Mouse (Mus musculus): Measurements from ENCODE around the gene Trim66. TPM values are rescaled to one million over a fixed set of nuclear protein-coding genes. Genes with fewer than 3 reads are reported as not detected.

The Trim66 gene
- total and polyA plus RNA-seq, 2 experiments from 2014 or later: 0.73 to 4.5 TPM

GRCm38 (mm10) chr7:109405491-109405890, 102.4 kb downstream of the Trim66 start:
- no peaks in the 10 kb centered on the region for H3K9me3 ChIP-seq (ENCODE audit: low read length)
- no peak for TF ChIP-seq CTCF (IDR thresholded peaks at IDR 0.05; ENCODE audit: low read depth)
- no peaks in the 10 kb centered on the region for H3K27me3 ChIP-seq (ENCODE audit: insufficient read depth, low read length)
- no peaks in the 10 kb centered on the region for H3K36me3 ChIP-seq (ENCODE audit: insufficient read depth, low read length)
- no peak overlapping the region for H3K27ac ChIP-seq
- no peak overlapping the region for H3K4me2 ChIP-seq (ENCODE audit: low read depth, low read length)
- DNase-seq (ENCODE audit: low spot score) (peak; percentile 40), ATAC-seq (no peak)
- no peak overlapping the region for H3K9ac ChIP-seq (replicated peaks; ENCODE audit: low read length)
- no peak overlapping the region for H3K4me3 ChIP-seq (ENCODE audit: low read length)
- no peaks in the 10 kb centered on the region for H3K4me1 ChIP-seq (ENCODE audit: insufficient read depth, low read length)
- WGBS: 45% methylated on average over 7 of the region's 7 CpGs

GRCm38 (mm10) chr7:109399299-109399698, 108.6 kb downstream of the Trim66 start:
- no peak overlapping the region for H3K4me3 ChIP-seq (ENCODE audit: low read length)
- no peak overlapping the region for H3K4me2 ChIP-seq (ENCODE audit: low read depth, low read length)
- H3K36me3 ChIP-seq (ENCODE audit: insufficient read depth, low read length): no peaks in the 10 kb centered on the region
- no peak for DNase-seq (ENCODE audit: low spot score)
- TF ChIP-seq CTCF (IDR thresholded peaks at IDR 0.05; ENCODE audit: low read depth): no peak
- no peak overlapping the region for H3K9ac ChIP-seq (replicated peaks; ENCODE audit: low read length)
- H3K27ac ChIP-seq: no peak overlapping the region
- WGBS: 64% methylated on average over 3 of the region's 3 CpGs
- H3K4me1 ChIP-seq (ENCODE audit: insufficient read depth, low read length): no peaks in the 10 kb centered on the region
- H3K27me3 ChIP-seq (ENCODE audit: insufficient read depth, low read length): no peaks in the 10 kb centered on the region
- ATAC-seq: no peak
- H3K9me3 ChIP-seq (ENCODE audit: low read length): no peaks in the 10 kb centered on the region

Small RNAs within 50 kb of the gene (microRNA-seq; reads per million reads assigned to microRNA genes)
- 0 reads per million in 2 experiments for gene Gm47284

Other genes with a start within 250 kb of the Trim66 start
- gene Stk33, start 69.1 kb downstream of the Trim66 start, total RNA-seq (2014; rRNA removed): 3.3 and 4.5 TPM in 2 replicates
- gene Stk33, start 69.1 kb downstream of the Trim66 start, polyA plus RNA-seq (2015; fragmentation: Nextera tagmentation; extraction: Ambion mirVana): 4.6 and 6.2 TPM in 2 replicates
- gene Rpl27a, start 11.0 kb upstream of the Trim66 start, total RNA-seq (2014; rRNA removed): 337 and 346 TPM in 2 replicates
- gene Rpl27a, start 11.0 kb upstream of the Trim66 start, polyA plus RNA-seq (2015; fragmentation: Nextera tagmentation; extraction: Ambion mirVana): 100 and 104 TPM in 2 replicates
- gene St5, start 195.5 kb upstream of the Trim66 start, total RNA-seq (2014; rRNA removed): 29.7 and 34.0 TPM in 2 replicates
- gene St5, start 195.5 kb upstream of the Trim66 start, polyA plus RNA-seq (2015; fragmentation: Nextera tagmentation; extraction: Ambion mirVana): 21.0 and 21.2 TPM in 2 replicates
- gene Akip1, start 195.6 kb upstream of the Trim66 start, total RNA-seq (2014; rRNA removed): 1.5 and 9.9 TPM in 2 replicates
- 15.9 and 16.7 TPM in 2 replicates for gene Akip1, start 195.6 kb upstream of the Trim66 start, polyA plus RNA-seq (2015; fragmentation: Nextera tagmentation; extraction: Ambion mirVana)
- gene BC051019, start 215.7 kb upstream of the Trim66 start, total RNA-seq (2014; rRNA removed): 0.68 TPM in 1 of 2 replicates, not detected in the other
- 0.63 and 0.67 TPM in 2 replicates for gene BC051019, start 215.7 kb upstream of the Trim66 start, polyA plus RNA-seq (2015; fragmentation: Nextera tagmentation; extraction: Ambion mirVana)
- gene Ascl3, start 223.6 kb upstream of the Trim66 start, total RNA-seq (2014; rRNA removed): not detected in 2 replicates
- gene Ascl3, start 223.6 kb upstream of the Trim66 start, polyA plus RNA-seq (2015; fragmentation: Nextera tagmentation; extraction: Ambion mirVana): 0.44 TPM in 1 of 2 replicates, not detected in the other
- 224 and 308 TPM in 2 replicates for gene Tmem9b, start 244.7 kb upstream of the Trim66 start, total RNA-seq (2014; rRNA removed)
- 159 and 163 TPM in 2 replicates for gene Tmem9b, start 244.7 kb upstream of the Trim66 start, polyA plus RNA-seq (2015; fragmentation: Nextera tagmentation; extraction: Ambion mirVana)